Mouse (Mus musculus) cortical plate, adult 2 months (tissue): Measurements from ENCODE around the gene Olfr412.

Source experiments
- CTCF ChIP-seq: fragments of 200-500 bp; IDR thresholded peaks from 2 replicates; pipeline ENCODE4 v1.5.1; 2011; ENCODE audit warnings: mild to moderate bottlenecking, control low read depth, low read length; ENCODE audit not compliant: insufficient read depth; ENCODE audit errors: extremely low read depth
- POLR2A ChIP-seq: fragments of 200-500 bp; IDR thresholded peaks from 2 replicates; pipeline ENCODE4 v1.6.1; 2011; ENCODE audit warnings: mild to moderate bottlenecking, low read length, control low read depth; ENCODE audit not compliant: insufficient read depth; ENCODE audit errors: extremely low read depth

GRCm38 (mm10) chr11:74395583-74395982 lies 33.7 kb downstream of the Olfr412 start:
- TF ChIP-seq CTCF (no peak), POLR2A (no peak)
